Mouse (Mus musculus) heart, embryonic 14.5 days (tissue): Measurements from ENCODE around the gene Rasgrp2. TPM values are rescaled to one million over a fixed set of nuclear protein-coding genes. Genes with fewer than 3 reads are reported as not detected.

ENCODE experiments used
- ATAC-seq: fragments of 200-750 bp; cut with Nextera tagmentation; 2 replicates; pipeline ENCODE4 v1.8.0; 2017; ENCODE audit warnings: low read depth, moderate TSS enrichment; ENCODE audit not compliant: insufficient number of reproducible peaks, insufficient read depth, low FRiP score
- H3K27ac ChIP-seq, 2 experiments: fragments of 200-500 bp in 1 of 2; fragments of 300-500 bp in 1 of 2; sonication (generic) in 1 of 2; replicated peaks in 1 of 2; 2 replicates each; pipeline ENCODE4 v1.5.1; 2012 to 2014; ENCODE audit warnings: low read depth in 2 of 2, low read length in 2 of 2, control low read depth in 1 of 2, mild to moderate bottlenecking in 1 of 2, mixed read lengths in 1 of 2; ENCODE audit not compliant: control insufficient read depth in 1 of 2, insufficient read depth in 1 of 2
- H3K27me3 ChIP-seq: fragments of 300-500 bp; sonication (generic); 2 replicates; pipeline ENCODE4 v1.6.1; 2014; ENCODE audit warnings: mild to moderate bottlenecking, low read length, control low read depth; ENCODE audit not compliant: control insufficient read depth, insufficient read depth
- H3K36me3 ChIP-seq: fragments of 300-500 bp; sonication (generic); 2 replicates; pipeline ENCODE4 v1.6.1; 2014; ENCODE audit warnings: mild to moderate bottlenecking, control low read depth, low read length, mixed read lengths; ENCODE audit not compliant: control insufficient read depth, insufficient read depth
- H3K4me1 ChIP-seq, 2 experiments: fragments of 200-500 bp in 1 of 2; fragments of 300-500 bp in 1 of 2; sonication (generic) in 1 of 2; 2 replicates each; pipeline ENCODE4 v1.6.1; 2012 to 2014; ENCODE audit warnings: low read length in 2 of 2, control low read depth in 1 of 2, mixed read lengths in 1 of 2; ENCODE audit not compliant: control insufficient read depth in 2 of 2, insufficient read depth in 2 of 2
- H3K4me2 ChIP-seq: fragments of 300-500 bp; sonication (generic); 2 replicates; pipeline ENCODE4 v1.6.1; 2014; ENCODE audit warnings: mild to moderate bottlenecking, low read length
- H3K4me3 ChIP-seq, 2 experiments: fragments of 200-500 bp in 1 of 2; fragments of 300-500 bp in 1 of 2; sonication (generic) in 1 of 2; 2 replicates each; pipeline ENCODE4 v1.5.1; 2012 to 2014; ENCODE audit warnings: low read length in 2 of 2, mild to moderate bottlenecking in 2 of 2, control low read depth in 1 of 2, low read depth in 1 of 2, moderate library complexity in 1 of 2; ENCODE audit not compliant: control insufficient read depth in 1 of 2, insufficient read depth in 1 of 2
- H3K9ac ChIP-seq: fragments of 300-500 bp; sonication (generic); 2 replicates; pipeline ENCODE4 v1.6.1; 2014; ENCODE audit warnings: mild to moderate bottlenecking, low read length
- H3K9me3 ChIP-seq: fragments of 300-500 bp; sonication (generic); 2 replicates; pipeline ENCODE4 v1.6.1; 2016; ENCODE audit warnings: low read length, control low read depth; ENCODE audit not compliant: control insufficient read depth
- WGBS: fragments of 180-500 bp; shearing (Covaris S2); extraction: QIAGEN DNeasy Blood & Tissue Kit; methylation state at CpG from one replicate; pipeline ENCODE4 v1.1.7; 2014; 5-methylcytosine and 5-hydroxymethylcytosine counted together
- polyA plus RNA-seq: library from polyadenylated mRNA; unstranded; fragments of >200 nt; fragmentation: Nextera tagmentation; extraction: Ambion mirVana; gene quantifications from 2 replicates; pipeline ENCODE4 v1.2.1, GENCODE M21; 2014

The Rasgrp2 gene
- polyA plus RNA-seq, 1 experiment from 2014 or later = 44.8 TPM

DNA sequence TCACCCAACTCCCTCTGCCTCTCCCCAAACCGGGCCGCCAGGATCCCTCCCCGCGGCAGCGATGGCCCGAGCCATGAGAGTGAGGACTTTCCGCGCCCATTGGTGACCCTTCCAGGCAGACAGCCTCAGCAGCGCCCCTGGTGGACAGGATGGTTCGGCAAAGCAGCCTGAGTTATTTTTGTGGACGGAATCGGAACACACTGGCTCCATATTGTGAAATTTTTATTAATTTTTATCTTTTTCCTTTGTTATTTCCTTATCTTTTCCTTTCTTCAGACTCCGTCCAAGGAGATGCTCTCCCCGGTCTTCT is 22.9 kb upstream of the Rasgrp2 start:
- no peak overlapping the region for H3K27ac ChIP-seq
- 72% methylated on average over 14 of the region's 14 CpGs for WGBS
- H3K4me3 ChIP-seq = no peak overlapping the region
- H3K4me2 ChIP-seq = no peak overlapping the region
- no peak overlapping the region for H3K9ac ChIP-seq
- no peak for ATAC-seq
- H3K9me3 ChIP-seq = no peaks in the 10 kb centered on the region
- H3K36me3 ChIP-seq = peaks cover 86% of the 10 kb centered on the region
- peaks cover 6 to 19% of the 10 kb centered on the region in 2 experiments for H3K4me1 ChIP-seq
- H3K27me3 ChIP-seq = no peaks in the 10 kb centered on the region

DNA sequence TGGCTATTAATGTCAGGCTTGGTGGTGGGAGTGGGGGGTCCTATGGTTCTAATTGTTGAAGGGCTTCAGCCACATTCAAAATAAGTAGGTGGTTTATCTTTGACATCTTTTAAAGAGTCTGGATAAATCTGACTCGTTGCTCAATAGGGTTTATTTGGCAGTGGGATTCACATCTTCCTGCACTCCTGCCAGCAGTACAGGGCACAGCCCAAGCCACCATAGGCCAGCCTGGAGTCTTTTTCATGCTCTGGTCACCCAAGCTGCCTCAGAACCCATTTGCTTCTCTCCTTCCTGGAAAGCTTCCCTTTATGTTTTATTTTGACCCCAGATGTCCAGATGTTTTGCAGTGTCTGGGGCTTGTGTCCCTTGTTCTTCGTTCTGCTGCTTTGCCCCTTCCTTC is 22.5 kb upstream of the Rasgrp2 start:
- ATAC-seq = no peak
- H3K27ac ChIP-seq = no peak overlapping the region
- H3K4me2 ChIP-seq = no peak overlapping the region
- peaks cover 6 to 19% of the 10 kb centered on the region in 2 experiments for H3K4me1 ChIP-seq
- WGBS = 73% methylated on average over 2 of the region's 2 CpGs
- H3K9me3 ChIP-seq = no peaks in the 10 kb centered on the region
- H3K36me3 ChIP-seq = peaks cover 82% of the 10 kb centered on the region
- H3K27me3 ChIP-seq = no peaks in the 10 kb centered on the region
- H3K4me3 ChIP-seq = no peak overlapping the region
- H3K9ac ChIP-seq = no peak overlapping the region

DNA sequence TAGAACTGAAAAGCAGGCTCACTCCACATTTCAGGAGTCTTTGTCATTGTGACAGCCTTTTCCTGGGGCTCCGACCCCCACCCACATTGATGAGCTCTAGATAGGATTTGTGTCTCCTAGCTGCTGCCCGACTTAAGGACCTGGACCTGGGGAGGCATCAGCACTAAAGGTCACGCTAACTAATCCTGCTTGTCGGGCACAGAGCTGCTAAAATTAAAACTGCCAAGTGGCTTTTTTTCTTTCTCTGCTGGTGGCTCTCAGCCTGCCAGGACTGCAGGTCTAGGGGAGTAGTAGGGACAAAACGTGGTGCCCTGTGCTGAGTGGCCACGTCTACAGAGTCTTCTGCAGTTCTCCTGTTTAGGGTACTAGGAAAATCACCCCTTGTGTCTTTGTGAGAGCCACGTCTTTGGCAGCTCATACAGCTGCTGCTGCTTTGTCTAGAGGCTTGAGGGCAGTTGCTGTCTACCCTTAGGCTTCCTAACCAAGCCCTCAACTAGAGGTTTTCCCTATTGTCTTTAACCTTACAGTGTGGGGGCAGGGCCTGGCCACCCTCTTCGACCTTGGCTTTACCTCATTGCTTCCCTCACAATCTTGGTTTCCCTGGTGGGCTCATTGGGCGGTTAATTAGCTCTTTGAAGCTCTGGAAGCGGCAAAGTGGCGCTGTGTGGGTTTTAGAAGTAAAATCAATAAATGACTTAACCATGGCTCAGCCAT is 21.7 kb upstream of the Rasgrp2 start:
- H3K27ac ChIP-seq = peak overlapping the region; percentile 46 to 63
- WGBS = 66% methylated on average over 11 of the region's 11 CpGs
- no peak overlapping the region for H3K4me3 ChIP-seq

DNA sequence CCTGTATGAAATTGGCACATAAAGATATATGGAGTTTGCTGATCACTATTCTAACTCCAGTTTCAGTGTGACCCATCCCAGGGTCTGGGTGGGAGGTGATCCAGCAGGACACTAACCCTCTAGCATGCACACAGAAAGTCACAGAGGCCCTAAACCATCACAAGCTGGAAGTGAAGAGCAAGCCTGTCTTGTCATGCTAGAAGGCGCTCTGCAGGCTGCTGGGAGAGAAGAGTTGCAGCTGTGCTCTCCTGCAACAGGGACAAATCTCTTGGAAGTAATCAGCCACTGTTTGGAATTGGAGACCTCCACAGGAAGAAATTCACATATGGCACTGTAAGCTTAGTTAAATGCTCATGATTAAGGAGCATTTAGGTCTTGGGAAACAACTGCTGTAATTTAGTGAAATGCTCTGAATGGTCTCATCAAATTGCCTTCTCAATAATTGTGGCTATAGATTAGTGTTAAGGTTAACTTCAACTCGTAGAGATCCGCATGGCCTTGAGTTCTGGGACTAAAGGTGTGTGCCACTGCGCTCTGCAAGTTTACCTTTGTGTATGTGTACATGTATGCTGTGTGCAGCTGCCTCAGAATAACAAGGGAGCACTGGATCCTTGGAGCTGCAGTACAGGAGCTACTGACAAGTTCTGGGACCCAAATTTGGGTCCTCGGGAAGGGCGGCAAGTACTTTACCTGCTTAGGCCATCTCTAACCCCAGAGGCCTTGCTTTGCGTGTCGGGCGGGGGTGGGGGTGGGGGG is 18.6 kb upstream of the Rasgrp2 start:
- Histone ChIP-seq H3K27me3 (no peaks in the 10 kb centered on the region), H3K4me2 (no peak overlapping the region), H3K4me3 (no peak overlapping the region), H3K9me3 (no peaks in the 10 kb centered on the region), H3K9ac (no peak overlapping the region), H3K36me3 (peaks cover 42% of the 10 kb centered on the region), H3K4me1 (peaks cover 22 to 38% of the 10 kb centered on the region in 2 experiments), H3K27ac (no peak overlapping the region)
- WGBS = 93% methylated on average over 9 of the region's 9 CpGs
- no peak for ATAC-seq

More for the DNA sequence above, 21.7 kb upstream of the Rasgrp2 start:
- Histone ChIP-seq H3K36me3 (peaks cover 73% of the 10 kb centered on the region), H3K9ac (0 out of 2 replicates have a peak overlapping the region, but pooled peaks have one; percentile 1), H3K27me3 (no peaks in the 10 kb centered on the region), H3K9me3 (no peaks in the 10 kb centered on the region), H3K4me1 (peaks cover 6 to 22% of the 10 kb centered on the region in 2 experiments), H3K4me2 (no peak overlapping the region)
- ATAC-seq = no peak

DNA sequence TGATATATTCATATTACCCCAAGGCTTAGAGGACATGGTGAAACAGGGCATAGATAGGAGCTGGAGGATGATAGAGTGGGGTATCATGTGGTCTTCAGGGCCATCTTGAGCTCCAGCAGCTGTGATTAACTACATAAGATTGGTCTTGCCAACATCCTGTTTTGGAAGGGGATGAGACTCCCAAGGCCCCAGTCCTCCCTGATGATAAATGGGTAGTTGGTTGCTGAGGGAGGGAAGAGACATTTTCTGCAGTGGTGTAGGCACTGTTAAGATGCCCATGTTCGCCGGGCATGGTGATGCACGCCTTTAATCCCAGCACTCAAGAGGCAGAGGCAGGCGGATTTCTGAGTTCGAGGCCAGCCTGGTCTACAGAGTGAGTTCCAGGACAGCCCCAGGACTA is 17.9 kb upstream of the Rasgrp2 start:
- no peaks in the 10 kb centered on the region for H3K9me3 ChIP-seq
- no peak overlapping the region for H3K4me3 ChIP-seq
- peaks cover 39% of the 10 kb centered on the region for H3K36me3 ChIP-seq
- H3K27me3 ChIP-seq = no peaks in the 10 kb centered on the region
- H3K9ac ChIP-seq = no peak overlapping the region
- no peak overlapping the region for H3K4me2 ChIP-seq
- no peak for ATAC-seq
- 95% methylated on average over 5 of the region's 5 CpGs for WGBS
- no peak overlapping the region for H3K27ac ChIP-seq
- H3K4me1 ChIP-seq = peaks cover 28 to 44% of the 10 kb centered on the region in 2 experiments

DNA sequence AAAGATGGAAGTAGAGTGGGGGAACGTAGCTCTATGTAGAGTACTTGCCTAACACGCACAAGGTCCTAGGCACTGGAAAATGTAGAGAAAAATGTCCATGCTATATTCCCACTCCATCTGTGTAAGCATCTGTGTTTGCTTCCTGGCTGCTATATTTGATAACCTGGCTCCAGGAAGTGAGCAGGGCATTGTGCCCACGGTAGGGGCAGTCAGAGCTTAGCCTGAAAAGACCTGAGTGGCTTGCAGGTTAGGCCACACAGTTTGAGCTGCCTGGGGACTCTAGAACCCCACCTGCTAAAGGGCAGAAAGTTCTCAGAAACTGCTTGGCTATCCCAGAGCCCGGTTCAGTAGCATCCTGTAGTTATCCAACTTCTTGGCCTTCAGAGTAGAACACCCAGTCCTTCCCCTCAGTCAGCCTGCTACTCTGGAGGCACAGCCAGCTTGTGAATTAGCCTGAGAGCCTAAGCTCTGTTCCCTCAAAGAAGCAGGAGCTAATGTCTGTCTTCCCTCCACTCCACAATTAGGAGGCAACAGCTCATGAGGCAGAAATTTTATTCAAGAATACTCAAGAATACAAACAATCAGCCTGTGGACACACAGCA is 16.7 kb upstream of the Rasgrp2 start:
- H3K36me3 ChIP-seq = peaks cover 39% of the 10 kb centered on the region
- no peaks in the 10 kb centered on the region for H3K9me3 ChIP-seq
- no peak for ATAC-seq
- H3K4me2 ChIP-seq = no peak overlapping the region
- peaks cover 32 to 50% of the 10 kb centered on the region in 2 experiments for H3K4me1 ChIP-seq
- H3K27me3 ChIP-seq = no peaks in the 10 kb centered on the region
- H3K27ac ChIP-seq = peak overlapping the region; percentile 8 to 94; a peak in 1 of 4 replicates
- no peak overlapping the region for H3K9ac ChIP-seq
- no peak overlapping the region for H3K4me3 ChIP-seq
- WGBS = 65% methylated on average over 4 of the region's 4 CpGs

DNA sequence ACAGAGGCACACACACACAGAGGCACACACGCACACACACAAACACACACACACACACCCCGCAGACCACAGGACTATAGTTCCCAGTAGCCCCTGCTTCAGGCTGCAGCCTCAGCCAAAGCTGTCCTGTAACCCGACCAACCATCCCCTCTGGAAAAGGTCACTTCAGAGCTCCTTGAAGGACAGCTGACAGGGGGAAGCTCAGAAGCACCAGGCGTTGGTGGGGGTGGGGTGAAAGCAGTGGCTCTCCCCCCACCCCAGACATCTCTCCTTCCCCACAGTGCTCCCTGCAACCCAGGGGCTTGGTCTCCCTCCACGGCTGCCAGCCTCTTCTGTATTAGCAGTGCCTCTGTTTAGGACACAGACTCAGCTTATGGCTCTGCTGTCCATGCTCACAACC is 15.7 kb upstream of the Rasgrp2 start:
- Histone ChIP-seq H3K4me1 (peaks cover 30 to 44% of the 10 kb centered on the region in 2 experiments), H3K9ac (peak overlapping the region; percentile 47), H3K27ac (peak overlapping the region; percentile 89 to 94), H3K27me3 (no peaks in the 10 kb centered on the region), H3K4me3 (no peak overlapping the region), H3K4me2 (peak overlapping the region; percentile 83), H3K9me3 (no peaks in the 10 kb centered on the region), H3K36me3 (peaks cover 37% of the 10 kb centered on the region)
- no peak for ATAC-seq
- 20% methylated on average over 5 of the region's 5 CpGs for WGBS
